Mouse (Mus musculus): ENCODE results near the gene Gnpat. TPM values are rescaled to one million over a fixed set of nuclear protein-coding genes. Genes with fewer than 3 reads are reported as not detected.

Gnpat gene
- polyA plus RNA-seq, 1 experiment = 102 TPM

DNA sequence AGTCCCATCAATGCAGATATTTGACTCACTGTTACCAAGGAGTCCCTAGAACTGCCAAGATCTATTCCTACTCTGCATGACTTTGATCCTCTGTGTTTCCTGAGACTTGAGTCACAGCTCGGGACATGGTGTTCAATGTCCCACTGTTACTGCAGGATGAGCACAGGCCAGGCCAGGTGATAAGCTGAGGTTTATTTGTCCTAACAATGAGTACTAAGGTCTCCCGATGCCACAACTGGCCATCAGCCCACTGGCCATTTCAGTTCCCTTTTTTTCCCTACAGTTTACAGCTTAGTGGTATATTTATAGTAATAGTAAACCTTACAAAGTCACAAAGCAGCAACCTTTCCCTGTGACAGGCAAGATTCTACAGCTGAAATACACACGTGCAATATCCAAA lies 69.6 kb downstream of the Gnpat start:
- no peak for DNase-seq (ENCODE audit: extremely low spot score in 1 of 2, low spot score in 1 of 2)

- no peak for DNase-seq (ENCODE audit: extremely low spot score in 1 of 2, low spot score in 1 of 2)
Observed at GRCm38 (mm10) chr8:124935116-124935515, 72.3 kb downstream of the Gnpat start.

DNA sequence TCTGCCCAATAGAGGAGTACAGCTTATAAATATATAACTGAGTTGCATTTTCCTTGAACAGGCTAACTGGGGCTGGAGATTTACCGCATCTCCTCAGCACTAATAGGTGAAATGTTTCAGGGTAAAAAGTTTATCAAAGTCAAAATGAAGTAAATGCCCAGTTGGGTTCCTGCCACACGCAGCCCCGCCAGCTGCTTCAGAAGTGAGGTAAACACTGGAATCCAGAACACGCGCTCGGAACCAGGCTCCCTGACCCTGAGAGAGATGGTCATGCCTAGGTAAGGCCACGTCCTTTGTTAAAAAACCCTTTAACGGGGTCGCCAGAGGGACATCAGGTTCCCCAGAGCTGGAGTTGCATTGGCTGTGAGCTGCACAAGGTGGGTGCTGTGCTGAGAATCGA lies 73.9 kb downstream of the Gnpat start:
- DNase-seq (ENCODE audit: extremely low spot score in 1 of 2, low spot score in 1 of 2) = no peak

DNA sequence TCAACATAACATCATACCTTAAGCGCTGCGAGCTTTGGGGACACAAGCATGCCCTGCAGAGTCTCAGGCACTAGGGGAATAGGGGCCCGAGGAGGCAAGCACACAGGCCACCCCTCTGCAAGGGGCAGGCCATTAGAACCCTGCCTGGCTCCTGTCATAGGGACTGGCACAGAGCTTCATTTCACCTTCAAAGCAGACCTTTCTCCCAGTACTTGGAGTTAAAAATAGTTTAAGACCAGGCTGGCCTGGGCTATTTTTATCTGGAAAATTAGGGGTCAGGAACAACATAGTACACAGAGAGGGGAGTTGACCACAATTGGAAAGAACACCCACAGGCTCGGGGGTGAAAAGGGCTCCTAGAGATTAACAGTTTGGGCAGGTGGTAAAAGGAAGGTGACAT lies 74.5 kb downstream of the Gnpat start:
- no peak for DNase-seq (ENCODE audit: extremely low spot score in 1 of 2, low spot score in 1 of 2)

Other genes starting within 250 kb of the Gnpat start
- gene 2310022B05Rik, start 199.7 kb upstream of the Gnpat start, polyA plus RNA-seq (2012; rRNA removed) = 61.8 and 62.4 TPM in 2 replicates
- 40.7 and 44.3 TPM in 2 replicates for gene Ttc13, start 141.1 kb upstream of the Gnpat start, polyA plus RNA-seq (2012; rRNA removed)
- 20.9 and 22.1 TPM in 2 replicates for gene Arv1, start 140.9 kb upstream of the Gnpat start, polyA plus RNA-seq (2012; rRNA removed)
- gene Fam89a, start 111.2 kb upstream of the Gnpat start, polyA plus RNA-seq (2012; rRNA removed) = 1.6 and 1.7 TPM in 2 replicates
- gene Trim67, start 69.9 kb upstream of the Gnpat start, polyA plus RNA-seq (2012; rRNA removed) = 5.2 and 5.3 TPM in 2 replicates
- gene 2810004N23Rik, start 87 bp downstream of the Gnpat start, polyA plus RNA-seq (2012; rRNA removed) = 17.2 and 18.1 TPM in 2 replicates
- gene Exoc8, start 34.7 kb downstream of the Gnpat start, polyA plus RNA-seq (2012; rRNA removed) = 15.0 and 17.3 TPM in 2 replicates
- 17.3 and 18.0 TPM in 2 replicates for gene Sprtn, start 34.9 kb downstream of the Gnpat start, polyA plus RNA-seq (2012; rRNA removed)
- gene Egln1, start 86.3 kb downstream of the Gnpat start, polyA plus RNA-seq (2012; rRNA removed) = 55.8 and 61.7 TPM in 2 replicates
- 196 and 206 TPM in 2 replicates for gene Tsnax, start 150.0 kb downstream of the Gnpat start, polyA plus RNA-seq (2012; rRNA removed)
- gene Disc1, start 191.2 kb downstream of the Gnpat start, polyA plus RNA-seq (2012; rRNA removed) = 0.80 and 1.0 TPM in 2 replicates

Measured in frontal cortex, adult 2 months (tissue).